Mouse (Mus musculus) G1E (cell line): Measurements from ENCODE around the gene Rnf149. TPM values are rescaled to one million over a fixed set of nuclear protein-coding genes. Genes with fewer than 3 reads are reported as not detected.
"Not testable (repeated sequence)": the region's sequence is repeated elsewhere in the genome, so short reads cannot be mapped to it uniquely, and the experiment has no call there.

Experiments
- ATAC-seq: 2 replicates; pipeline ENCODE4 v1.8.0; 2016; ENCODE audit warnings: mild to moderate bottlenecking; ENCODE audit not compliant: insufficient number of reproducible peaks, poor library complexity, low FRiP score, severe bottlenecking; ENCODE audit errors: extremely low read depth
- DNase-seq: peaks from one replicate; pipeline ENCODE4 v3.0.0; 2012; ENCODE audit warnings: low spot score
- H3K27me3 ChIP-seq: 2 replicates; pipeline ENCODE4 v1.6.1; 2012; ENCODE audit warnings: mild to moderate bottlenecking, low read length, inconsistent platforms; ENCODE audit not compliant: insufficient read depth
- H3K36me3 ChIP-seq: replicated peaks from 2 replicates; pipeline ENCODE3; 2012; ENCODE audit warnings: mild to moderate bottlenecking, inconsistent platforms
- H3K4me1 ChIP-seq: 2 replicates; pipeline ENCODE4 v1.6.1; 2012; ENCODE audit warnings: low read depth, low read length, inconsistent platforms, mixed read lengths; ENCODE audit not compliant: insufficient read depth
- H3K4me3 ChIP-seq: 2 replicates; pipeline ENCODE4 v1.5.1; 2012; ENCODE audit warnings: low read depth, mild to moderate bottlenecking, inconsistent platforms, low read length, moderate library complexity, mixed read lengths
- H3K9me3 ChIP-seq: replicated peaks from 2 replicates; pipeline ENCODE4 v1.6.1; 2012; ENCODE audit warnings: inconsistent platforms
- CTCF ChIP-seq: IDR thresholded peaks from 2 replicates; pipeline ENCODE4 v1.5.1; 2012; ENCODE audit warnings: low read depth, low read length, inconsistent platforms, mixed read lengths
- GATA1 ChIP-seq: IDR thresholded peaks from 2 replicates; pipeline ENCODE4 v1.6.1; 2012; ENCODE audit warnings: borderline replicate concordance, low read length, inconsistent platforms, mixed read lengths
- GATA2 ChIP-seq: IDR thresholded peaks from 2 replicates; pipeline ENCODE4 v1.6.1; 2012; ENCODE audit warnings: low read depth, low read length, inconsistent platforms, borderline replicate concordance
- POLR2AphosphoS5 ChIP-seq: IDR thresholded peaks from 2 replicates; pipeline ENCODE4 v1.6.1; 2012; ENCODE audit warnings: low read depth, low read length, inconsistent platforms; ENCODE audit not compliant: insufficient replicate concordance
- TAL1 ChIP-seq: conservative IDR thresholded peaks from 2 replicates; pipeline ENCODE4 v1.6.1; 2012; ENCODE audit warnings: low read depth, low read length, inconsistent platforms, mixed read lengths
- polyA plus RNA-seq: library from polyadenylated mRNA; stranded (reverse); fragments of >175 nt; gene quantifications from 2 replicates; pipeline ENCODE4 v1.2.3, GENCODE M21; 2012
- total RNA-seq, 2 experiments: library from RNA; stranded (forward) in 1 of 2; stranded (reverse) in 1 of 2; fragments of 200-1000 nt in 1 of 2; fragments of >200 nt in 1 of 2; fragmentation: Nextera tagmentation in 1 of 2; gene quantifications; 2 replicates each; pipeline ENCODE4 v1.2.3; 2014 to 2017

Gene Rnf149
- total and polyA plus RNA-seq, 3 experiments, result 67.1 to 93.6 (median 86.8) TPM

DNA sequence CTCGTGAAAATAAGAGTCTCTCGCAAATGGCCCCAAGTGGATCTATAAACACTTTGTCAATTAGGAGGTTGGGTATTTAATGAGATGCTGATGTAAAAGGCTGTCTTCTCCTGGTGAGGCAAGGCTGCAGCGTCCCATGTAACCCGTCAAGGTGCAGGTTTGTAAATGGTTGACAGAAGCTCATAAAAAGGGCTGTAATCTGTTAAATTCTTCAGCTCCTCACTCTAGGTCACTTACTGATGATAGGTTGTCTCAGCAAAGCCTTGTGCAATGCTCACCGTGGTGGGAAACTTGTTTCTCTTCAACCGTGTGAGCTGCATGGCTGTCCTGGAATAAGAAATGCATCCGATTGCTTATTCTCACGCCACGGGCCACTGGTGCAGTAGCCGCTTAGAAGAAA, 16.6 kb upstream of the Rnf149 start:
- Histone ChIP-seq H3K4me1 (peaks cover 8% of the 10 kb centered on the region), H3K4me3 (no peak overlapping the region), H3K9me3 (peaks cover 3% of the 10 kb centered on the region; the same call in 1 of the 2 replicates), H3K36me3 (no peaks in the 10 kb centered on the region), H3K27me3 (peaks cover 16% of the 10 kb centered on the region)
- ATAC-seq, result no peak
- DNase-seq, result no peak
- no peak for TF ChIP-seq GATA2
- no peak for TF ChIP-seq CTCF
- no peak for TF ChIP-seq POLR2AphosphoS5
- TF ChIP-seq GATA1, result no peak

- Histone ChIP-seq H3K27me3 (peaks cover 19% of the 10 kb centered on the region), H3K4me3 (no peak overlapping the region), H3K36me3 (no peaks in the 10 kb centered on the region), H3K4me1 (peaks cover 8% of the 10 kb centered on the region), H3K9me3 (no peaks in the 10 kb centered on the region)
- DNase-seq (no peak), ATAC-seq (no peak)
- TF ChIP-seq GATA2, result no peak
- no peak for TF ChIP-seq TAL1
- no peak for TF ChIP-seq POLR2AphosphoS5
- TF ChIP-seq GATA1, result no peak
- no peak for TF ChIP-seq CTCF
Observed at GRCm38 (mm10) chr1:39592090-39592489, 14.9 kb upstream of the Rnf149 start.

- H3K27me3 ChIP-seq, result peaks cover 19% of the 10 kb centered on the region
- not testable (repeated sequence) for ATAC-seq, H3K36me3 ChIP-seq
Observed at GRCm38 (mm10) chr1:39591557-39591956, 14.4 kb upstream of the Rnf149 start.

GRCm38 (mm10) chr1:39590193-39590592, 13.0 kb upstream of the Rnf149 start:
- Histone ChIP-seq H3K9me3 (no peaks in the 10 kb centered on the region), H3K36me3 (no peaks in the 10 kb centered on the region), H3K4me3 (no peak overlapping the region), H3K4me1 (peaks cover 13% of the 10 kb centered on the region), H3K27me3 (peaks cover 27% of the 10 kb centered on the region)
- no peak for ATAC-seq
- TF ChIP-seq CTCF (no peak), GATA2 (no peak), GATA1 (no peak), TAL1 (no peak), POLR2AphosphoS5 (no peak)
- no peak for DNase-seq

More at GRCm38 (mm10) chr1:39591557-39591956, 14.4 kb upstream of the Rnf149 start:
- not testable (repeated sequence) for H3K4me3 ChIP-seq, H3K4me1 ChIP-seq, H3K9me3 ChIP-seq, DNase-seq

DNA sequence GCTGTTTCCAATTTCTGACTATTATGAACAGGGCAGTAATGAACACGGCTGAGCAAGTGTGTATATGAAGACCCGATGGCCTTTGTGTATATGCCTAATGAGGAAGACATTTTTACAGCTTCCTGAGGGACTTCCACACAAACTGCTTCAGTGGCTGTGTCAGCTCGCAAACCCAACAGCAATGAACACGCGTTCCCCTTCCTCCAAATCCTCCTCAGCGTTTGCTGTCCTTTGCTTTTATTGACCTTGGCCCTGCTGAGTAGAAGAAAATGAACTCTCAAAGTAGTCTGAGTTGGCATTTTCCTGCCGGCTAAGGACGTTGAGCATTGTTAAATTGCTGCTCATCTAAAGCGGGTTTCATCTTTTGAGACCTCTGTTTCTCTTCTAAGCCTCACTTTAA, 8.2 kb upstream of the Rnf149 start:
- H3K27me3 ChIP-seq, result peaks cover 47% of the 10 kb centered on the region
- DNase-seq (no peak), ATAC-seq (no peak)
- H3K4me3 ChIP-seq, result no peak overlapping the region
- H3K4me1 ChIP-seq, result peaks cover 22% of the 10 kb centered on the region
- no peak for TF ChIP-seq GATA2
- no peak for TF ChIP-seq GATA1
- no peak for TF ChIP-seq TAL1
- no peak for TF ChIP-seq CTCF
- TF ChIP-seq POLR2AphosphoS5, result no peak
- no peaks in the 10 kb centered on the region for H3K36me3 ChIP-seq
- H3K9me3 ChIP-seq, result no peaks in the 10 kb centered on the region

- peaks cover 38% of the 10 kb centered on the region for H3K4me1 ChIP-seq
- H3K27me3 ChIP-seq, result peaks cover 41% of the 10 kb centered on the region
- TF ChIP-seq POLR2AphosphoS5 (no peak), TAL1 (no peak), CTCF (no peak), GATA1 (no peak)
- ATAC-seq (no peak), DNase-seq (no peak)
- H3K4me3 ChIP-seq, result no peak overlapping the region
- H3K36me3 ChIP-seq, result no peaks in the 10 kb centered on the region
- H3K9me3 ChIP-seq, result no peaks in the 10 kb centered on the region
Observed at GRCm38 (mm10) chr1:39583173-39583572, 6.0 kb upstream of the Rnf149 start.

DNA sequence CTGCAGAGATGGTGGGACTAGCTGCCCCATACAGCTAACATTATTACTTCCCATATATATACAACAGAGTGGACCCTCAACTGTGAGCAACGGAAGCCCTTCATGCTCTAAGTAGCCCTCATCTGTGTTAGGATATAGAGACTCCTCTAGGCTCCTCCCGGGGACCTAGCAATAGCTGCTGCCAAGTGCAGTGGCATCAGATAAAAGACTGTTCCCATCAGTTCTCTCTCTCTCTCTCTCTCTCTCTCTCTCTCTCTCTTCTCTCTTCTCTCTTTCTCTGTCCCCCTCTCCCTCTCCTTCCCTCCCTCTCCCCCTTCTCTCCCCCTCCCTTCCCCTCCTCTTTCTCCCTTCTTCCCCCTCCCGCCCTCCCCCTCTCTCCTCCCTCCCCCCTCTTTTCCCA, 4.0 kb upstream of the Rnf149 start:
- Histone ChIP-seq H3K36me3 (no peaks in the 10 kb centered on the region), H3K27me3 (peaks cover 41% of the 10 kb centered on the region), H3K9me3 (no peaks in the 10 kb centered on the region), H3K4me3 (no peak overlapping the region), H3K4me1 (peaks cover 47% of the 10 kb centered on the region)
- DNase-seq, result no peak
- no peak for ATAC-seq
- TF ChIP-seq GATA2, result no peak
- TF ChIP-seq POLR2AphosphoS5, result no peak
- no peak for TF ChIP-seq CTCF
- no peak for TF ChIP-seq GATA1
- no peak for TF ChIP-seq TAL1
